Mouse (Mus musculus): Measurements from ENCODE around the gene Samd8.

GRCm38 (mm10) chr14:21722021-21722698, 28.2 kb upstream of the Samd8 start:
- TF ChIP-seq CTCF (IDR thresholded peaks at IDR 0.05; ENCODE audit: extremely low read depth, insufficient read length, insufficient replicate concordance, low read depth, low read length) (no peak), POLR2A (IDR thresholded peaks at IDR 0.05; ENCODE audit: low read depth, low read length) (no peak)

All from small intestine, adult 2 months (tissue).